Mouse (Mus musculus) liver (tissue): ENCODE results near the gene Ankrd11.

Source experiments
- DNase-seq: peaks from one replicate; pipeline ENCODE4 v3.0.0-alpha.2; 2020; ENCODE audit warnings: mixed read lengths

Gene Ankrd11

DNA sequence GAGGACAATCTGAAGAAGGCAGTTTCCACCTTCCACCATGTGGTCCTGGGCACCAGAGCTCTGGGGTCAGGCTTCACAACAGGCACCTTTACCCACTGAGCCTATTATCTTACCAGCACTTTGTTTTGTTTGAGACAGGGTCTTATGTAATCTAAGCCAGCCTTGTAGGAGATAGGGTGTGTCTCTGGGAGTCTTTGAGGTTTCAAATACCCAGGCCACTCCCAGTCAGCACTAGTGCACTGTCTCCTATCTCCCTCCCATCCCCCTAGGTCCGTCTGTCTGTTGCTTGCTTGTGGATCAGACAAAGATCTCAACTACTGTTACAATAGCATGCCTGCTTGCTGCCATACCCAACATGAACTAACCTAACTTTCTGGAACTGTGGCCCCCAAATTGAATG is 81.1 kb downstream of the Ankrd11 start:
- DNase-seq, result peak; percentile 58

DNA sequence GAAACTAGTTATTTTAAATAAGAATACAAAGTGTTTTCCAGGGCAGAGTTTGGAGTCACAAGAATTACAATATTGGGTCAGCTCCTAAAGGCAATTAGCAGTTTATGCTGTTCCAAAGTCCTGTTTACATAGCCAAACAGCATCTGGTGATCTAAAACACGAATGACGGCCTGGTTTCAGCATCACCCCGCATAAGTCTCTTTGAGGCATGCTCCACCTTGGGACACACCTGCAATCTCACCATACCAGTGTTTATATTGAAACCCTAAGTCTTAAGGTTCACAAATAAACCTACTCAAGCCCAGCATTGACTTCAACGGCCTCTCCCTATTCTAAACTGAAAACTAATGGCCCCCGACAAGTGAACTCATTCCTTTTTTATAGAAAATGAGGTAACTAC is 81.8 kb downstream of the Ankrd11 start:
- DNase-seq, result no peak

DNA sequence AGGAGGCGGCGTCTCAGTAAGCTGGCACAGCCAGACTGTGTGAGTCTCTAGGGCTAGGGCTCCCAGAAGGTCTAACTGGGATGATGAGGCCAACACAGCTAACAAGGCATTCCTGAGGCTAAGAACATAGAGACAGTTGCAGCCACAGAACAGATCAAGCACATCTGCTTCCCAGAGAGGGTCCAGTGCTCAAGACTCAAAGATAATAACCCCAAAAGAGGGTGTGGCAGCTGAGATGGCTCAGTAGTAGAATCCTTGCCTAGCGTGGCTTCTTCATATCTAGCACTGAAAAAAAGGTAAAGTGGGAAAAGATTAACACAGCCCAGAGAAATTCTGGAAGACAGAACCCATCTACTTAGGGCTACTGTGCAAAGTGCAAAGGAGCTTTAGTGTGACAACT is 86.1 kb downstream of the Ankrd11 start:
- DNase-seq, result no peak

DNA sequence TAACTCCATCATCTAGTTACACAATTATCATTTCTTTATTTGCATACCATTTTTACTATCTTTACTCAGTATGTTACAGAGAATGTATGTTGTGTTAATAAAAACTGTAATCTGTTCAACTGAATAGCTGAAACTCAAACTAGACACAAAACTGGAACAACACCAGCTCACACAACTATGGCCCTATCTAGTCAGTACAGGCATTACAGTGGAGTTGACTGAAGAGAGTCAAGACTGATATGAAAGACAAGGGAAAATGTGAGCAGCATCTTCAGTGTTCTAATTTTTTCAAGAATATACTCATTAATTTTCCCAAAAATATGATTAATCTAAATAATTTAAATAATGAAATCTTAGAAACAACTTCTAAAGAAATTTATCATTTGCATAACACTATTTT is 86.9 kb downstream of the Ankrd11 start:
- DNase-seq, result no peak

DNA sequence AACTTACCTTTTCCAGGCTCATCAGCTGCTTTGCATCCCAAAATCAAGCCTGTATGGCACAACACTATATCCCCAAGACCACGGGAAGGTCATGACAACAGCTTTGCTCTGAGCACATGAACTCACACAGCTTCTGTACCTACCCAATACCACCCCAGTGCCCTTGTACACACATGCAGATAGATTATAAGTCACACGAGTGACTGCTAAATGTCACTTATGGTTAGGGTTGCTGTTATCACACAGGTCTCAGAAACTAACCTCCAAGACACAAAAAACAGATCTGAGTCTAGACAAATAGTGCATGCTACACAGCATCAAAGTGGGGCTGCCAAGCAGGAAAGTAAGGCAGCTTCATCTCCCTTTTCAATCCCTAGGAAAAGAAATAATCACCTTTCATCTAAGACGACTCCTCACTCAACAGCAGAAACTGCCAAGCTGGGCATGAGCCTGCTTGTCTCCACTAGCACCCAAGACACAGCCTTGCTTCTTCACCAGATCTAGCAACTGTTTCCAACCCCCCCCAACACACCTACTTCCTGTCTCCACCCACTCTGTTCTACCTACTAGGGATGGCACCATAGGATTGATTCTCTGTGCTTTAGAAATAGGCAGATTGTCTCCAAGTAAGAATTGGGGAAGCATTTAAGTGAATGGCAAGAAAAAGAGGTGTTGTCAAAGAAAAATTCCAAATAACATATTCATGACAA is 87.8 kb downstream of the Ankrd11 start:
- no peak for DNase-seq

DNA sequence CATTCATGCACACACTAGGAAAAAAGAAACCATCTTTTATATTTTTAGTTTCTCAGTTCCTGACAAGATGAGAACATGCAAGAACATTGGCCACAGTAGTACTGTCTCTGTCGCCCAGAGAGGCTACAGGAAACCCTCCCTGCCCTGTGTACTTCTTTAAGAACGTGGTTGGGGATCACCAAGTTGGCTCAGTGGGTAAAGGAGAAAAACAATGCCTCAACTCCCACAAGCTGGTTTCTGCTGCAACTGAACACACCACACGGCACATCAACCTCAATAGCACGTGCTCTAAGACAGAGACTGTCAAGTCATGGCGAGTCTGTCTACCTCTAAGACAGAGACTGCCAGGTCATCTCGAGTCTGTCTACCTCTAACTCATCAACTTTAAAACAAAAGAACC is 89.0 kb downstream of the Ankrd11 start:
- no peak for DNase-seq

DNA sequence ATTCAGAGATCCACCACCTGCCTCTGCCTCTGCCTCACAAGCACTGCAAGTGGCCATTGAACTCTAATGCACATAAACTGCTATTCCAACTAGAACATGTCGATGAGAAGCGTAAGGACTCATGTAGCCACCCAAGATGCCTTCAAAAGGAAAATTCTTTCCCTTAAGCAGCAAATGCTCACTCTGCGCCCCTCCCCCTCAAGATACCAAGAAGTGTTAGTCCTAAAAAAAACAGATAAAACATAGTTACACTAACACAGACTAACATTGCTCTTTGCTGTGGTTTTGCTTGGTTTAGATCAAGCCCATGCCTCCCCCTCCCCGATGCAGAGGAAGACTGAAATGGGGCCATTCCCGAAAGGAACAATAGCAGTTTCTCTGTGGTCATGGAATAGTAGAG is 90.6 kb downstream of the Ankrd11 start:
- no peak for DNase-seq

DNA sequence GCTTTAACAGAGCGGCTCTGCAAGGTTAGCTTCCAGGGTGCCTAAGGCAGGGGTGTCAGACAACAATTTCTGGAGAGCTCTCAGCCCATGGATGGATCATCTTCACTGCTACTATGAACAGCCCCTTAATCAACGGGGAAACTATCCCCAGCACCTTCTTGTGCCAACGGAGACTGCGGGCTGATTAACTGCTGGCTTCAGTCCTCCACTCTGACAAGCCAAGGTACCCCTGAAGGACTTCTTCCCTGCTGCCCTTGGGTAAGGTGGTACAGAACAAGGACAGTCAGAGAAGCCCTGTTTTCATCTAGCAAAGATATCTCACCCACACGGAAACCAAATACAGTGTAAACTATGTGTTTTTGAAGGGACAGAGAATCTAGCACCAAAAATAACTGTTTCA is 92.4 kb downstream of the Ankrd11 start:
- DNase-seq, result no peak

DNA sequence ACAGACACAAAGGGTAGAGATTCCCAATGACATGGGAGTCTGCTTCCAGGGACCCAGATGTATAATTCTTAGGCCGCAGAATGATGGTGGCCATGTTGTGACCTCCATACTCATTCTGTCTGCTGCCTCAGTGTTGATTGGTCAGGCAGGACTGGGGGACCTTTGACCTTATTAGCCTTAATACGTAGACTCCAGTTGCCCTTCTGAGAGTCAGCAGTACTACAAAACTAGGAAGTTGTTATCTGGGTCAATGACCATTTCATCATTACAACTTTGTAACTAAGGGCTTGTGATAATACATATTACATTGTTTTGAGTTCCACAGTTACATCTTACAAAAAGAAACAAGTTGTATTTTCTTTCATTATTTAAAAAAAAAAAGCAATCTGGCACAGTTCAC is 96.3 kb downstream of the Ankrd11 start:
- DNase-seq, result no peak

DNA sequence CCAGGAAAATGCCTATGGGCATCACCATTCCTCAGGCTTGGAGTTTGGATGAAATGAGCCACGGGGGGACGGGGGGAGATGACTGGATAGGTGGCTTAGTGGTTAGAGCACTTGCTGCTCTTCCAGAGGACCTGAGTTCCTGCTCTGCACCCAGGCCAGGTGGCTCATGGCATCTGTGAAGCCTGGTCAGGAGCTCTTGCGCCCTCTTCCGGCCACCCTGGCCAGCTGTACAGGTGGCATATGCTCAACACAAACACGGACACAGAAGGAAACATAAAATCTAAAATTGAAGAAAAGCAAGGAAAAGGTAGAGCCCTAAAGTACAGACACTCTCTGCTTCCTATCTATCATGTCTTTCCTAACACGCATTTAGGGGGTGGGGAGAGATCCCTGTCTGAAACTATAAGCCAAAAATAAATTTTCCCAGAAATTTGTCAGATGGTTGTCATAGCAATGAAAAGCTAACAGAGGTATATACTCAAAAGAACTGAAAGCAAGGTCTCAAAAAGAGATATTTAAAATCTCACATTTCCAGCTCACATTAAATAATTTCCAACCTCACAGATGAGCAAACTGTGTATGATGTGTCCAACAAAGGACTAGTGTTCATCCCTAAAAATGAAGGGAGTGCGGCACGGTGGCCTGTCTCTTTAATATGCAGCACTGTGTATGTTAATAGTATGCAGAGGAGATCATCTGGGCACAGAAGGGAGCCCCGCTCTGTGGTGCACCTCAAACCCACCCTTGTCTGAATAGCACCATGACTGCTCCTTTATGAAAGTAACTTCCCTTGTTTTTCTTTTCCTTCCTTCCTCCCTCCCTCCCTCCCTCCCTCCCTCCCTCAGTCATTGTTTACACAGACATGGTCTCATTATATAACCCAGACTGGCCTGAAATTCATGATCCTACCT is 99.0 kb downstream of the Ankrd11 start:
- DNase-seq, result peak; percentile 27

DNA sequence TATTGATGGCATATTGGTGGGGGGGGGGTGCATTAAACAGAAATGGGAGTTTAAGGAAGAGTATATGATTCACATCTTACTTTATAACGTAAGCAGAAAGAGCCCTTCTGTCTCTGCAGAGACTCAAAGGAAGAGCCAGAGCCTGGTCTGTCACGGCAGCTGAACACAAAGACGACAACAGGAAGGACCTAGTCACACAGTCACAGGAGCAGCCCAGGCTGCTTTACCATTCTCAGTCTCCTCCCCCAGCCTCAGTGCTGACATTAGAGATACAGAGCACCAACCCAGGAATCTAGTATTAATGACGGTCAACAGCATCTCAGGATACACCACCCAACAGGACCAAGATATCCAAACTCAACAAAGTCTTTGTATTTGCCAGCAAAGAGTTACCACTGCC is 103.5 kb downstream of the Ankrd11 start:
- no peak for DNase-seq

DNA sequence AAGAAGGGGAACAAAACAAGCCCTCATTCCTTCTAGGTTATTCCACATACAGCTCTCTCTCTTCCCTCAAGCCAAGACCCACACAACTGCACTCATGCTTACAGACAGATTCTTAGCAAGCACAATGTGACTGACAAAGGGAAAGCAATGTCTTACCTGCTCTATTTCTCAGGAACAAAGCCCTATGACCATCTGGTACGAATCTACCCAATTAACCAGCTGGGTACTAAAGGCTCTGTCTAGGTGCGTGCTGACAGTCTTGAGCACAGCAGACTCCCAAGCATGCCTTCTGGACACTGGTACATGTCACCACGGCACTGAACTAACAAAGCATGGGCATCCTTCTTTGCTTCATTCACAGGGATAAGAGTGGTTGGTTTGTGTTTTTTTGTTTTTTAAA is 103.9 kb downstream of the Ankrd11 start:
- no peak for DNase-seq

DNA sequence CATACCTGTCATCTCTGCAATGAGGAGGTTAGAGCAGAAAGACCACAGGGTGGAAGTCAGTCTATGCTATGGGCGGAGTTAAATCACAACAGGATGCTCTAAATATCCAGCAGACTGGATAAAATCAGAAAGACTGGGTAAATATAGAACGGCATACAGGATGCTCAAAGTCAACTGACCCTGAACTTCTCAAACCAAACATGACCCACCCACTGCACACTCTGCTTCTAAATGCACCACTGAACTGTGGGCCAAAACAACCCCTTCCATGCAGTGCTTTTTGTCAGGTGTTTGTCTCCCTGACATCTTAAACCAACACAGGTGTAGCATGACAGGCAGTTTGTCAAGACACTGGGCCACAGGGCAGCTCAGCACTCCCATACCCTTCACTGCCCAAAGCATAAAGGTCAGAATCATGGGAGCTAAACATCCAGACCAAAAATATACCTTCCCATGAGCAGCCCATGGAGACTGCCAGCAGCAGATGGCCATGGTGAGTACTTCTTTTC is 104.5 kb downstream of the Ankrd11 start:
- DNase-seq, result no peak

DNA sequence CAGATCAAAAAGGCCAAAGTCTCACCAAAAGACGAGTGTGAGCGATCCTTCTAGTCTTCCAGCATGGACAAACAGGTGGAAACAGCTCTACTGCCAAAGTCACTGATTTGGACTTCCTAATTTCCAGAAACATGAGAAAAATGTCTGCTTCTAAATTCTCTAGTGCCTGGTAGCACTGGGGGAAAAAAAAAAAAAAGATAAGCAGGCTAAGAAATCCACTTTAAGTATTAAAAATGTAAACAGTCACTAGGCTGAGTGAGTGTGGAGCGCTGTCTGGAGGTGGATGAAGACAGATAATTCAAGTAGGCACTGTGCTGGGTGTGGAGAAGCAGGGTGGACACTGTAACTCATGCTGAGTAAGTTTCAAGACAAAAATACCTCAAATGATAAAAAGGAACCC is 106.2 kb downstream of the Ankrd11 start:
- DNase-seq, result no peak

DNA sequence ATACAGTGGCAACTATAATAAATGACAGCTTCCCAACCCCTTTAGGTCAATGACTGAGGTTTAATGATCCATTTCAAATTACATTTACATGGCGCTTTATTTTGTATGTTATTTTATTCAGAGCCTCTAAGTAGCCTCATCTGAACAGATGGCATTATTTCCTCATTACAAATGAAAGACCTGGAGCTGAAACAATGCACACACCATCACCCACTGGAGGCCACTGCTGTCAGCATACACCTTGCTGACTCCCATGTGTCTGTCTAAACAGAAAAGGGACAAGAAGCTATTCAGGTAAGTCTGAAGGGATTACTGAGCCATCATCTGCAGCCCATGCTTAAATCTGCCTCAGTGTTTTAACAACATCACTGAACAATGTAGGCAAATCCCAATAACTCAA is 107.0 kb downstream of the Ankrd11 start:
- DNase-seq, result no peak

DNA sequence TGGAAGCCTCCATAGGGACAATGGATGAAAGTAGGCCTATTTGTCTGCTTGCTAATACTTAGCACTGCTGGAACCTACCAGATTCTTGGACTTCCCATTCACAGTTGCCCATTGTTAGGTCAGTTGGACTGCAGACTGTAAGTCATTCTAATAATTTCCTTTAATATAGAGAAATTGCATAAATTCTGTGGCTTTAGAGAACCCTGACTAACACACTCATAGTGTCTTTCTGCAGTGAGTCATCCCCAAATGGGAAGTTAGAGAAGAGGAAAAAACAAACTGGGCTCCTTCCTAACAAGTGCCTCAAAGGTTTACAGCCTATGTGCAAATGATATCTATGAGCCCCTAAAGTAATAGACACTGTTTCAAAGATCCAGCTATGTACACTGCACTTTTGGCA is 108.1 kb downstream of the Ankrd11 start:
- no peak for DNase-seq

DNA sequence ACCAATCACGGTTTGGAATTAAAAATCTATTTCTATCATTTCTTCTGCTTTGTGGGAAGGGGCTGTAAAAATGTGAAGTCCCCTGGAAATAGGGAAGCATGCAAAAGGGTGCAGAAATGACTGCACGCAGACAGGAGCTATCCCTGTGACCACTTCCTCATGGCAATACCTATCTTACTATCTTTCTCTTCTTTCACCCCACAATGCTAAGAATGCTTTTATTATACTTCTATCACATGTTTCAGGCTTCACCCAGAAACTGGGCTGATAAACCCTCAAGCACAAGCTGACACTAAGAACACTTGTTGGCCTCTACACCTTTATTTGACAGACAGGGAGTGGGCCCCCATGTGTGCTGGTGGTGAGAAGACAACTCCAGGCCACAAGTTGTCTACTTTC is 109.5 kb downstream of the Ankrd11 start:
- no peak for DNase-seq

DNA sequence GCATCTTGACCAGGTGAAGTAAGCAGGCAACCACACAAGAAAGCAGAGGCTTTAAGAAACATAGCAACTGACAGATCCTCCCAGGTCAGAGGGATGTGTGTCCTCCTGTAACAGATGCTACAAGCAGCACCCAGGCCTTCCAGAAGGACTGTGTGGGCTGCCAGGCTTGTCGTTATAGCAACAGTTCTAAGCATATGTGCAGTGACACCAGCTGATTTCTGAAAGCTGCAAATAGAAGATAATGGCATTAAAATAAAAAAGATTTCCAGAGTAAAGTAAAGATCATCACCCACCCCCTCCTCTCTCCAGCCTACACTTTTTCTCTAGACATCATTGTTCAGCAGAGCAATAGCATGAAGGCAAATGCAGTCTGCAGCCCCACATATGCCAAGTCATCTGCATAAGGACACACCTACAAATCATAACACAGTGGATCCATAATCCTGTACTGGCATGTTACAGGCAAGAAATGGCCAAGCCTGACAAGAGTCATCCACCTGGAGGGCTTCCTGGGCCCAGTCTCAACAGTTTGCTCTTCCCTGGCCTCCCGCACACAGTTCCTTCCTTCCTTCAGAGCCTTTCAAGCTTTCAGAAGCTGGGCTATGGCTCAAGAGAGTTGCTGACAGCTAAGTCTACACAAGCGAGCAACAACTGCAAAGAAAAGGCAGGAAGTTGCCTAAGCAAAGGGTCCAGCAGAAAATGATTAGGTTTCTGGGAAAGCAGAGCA is 110.1 kb downstream of the Ankrd11 start:
- no peak for DNase-seq

DNA sequence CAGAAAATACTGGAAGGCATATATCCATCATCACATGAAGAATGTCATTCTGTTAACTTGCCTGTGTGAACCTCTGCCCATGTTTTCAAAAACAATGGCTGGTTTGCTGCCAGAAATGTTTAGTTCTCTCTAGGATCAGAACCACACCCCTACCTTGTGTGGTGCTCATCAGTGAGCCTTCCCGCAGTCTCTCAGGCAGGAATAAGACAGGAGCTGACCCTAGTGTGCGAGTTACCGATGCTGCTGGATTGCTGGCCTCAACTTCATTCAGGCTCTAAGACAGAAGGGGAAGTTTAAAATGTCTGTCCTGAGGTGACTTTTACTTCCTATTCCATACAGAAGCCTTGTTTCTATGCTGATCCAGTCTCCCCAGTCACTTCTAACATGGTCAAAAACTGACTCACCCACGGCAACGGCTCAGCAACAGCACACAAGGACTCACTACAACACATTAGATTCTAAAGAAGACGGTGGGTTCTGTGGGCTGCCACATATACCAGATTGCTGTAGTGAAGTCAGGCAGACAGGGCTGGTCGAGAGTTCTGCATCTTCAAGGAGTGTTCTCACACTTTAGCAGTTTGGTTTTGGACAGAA is 113.3 kb downstream of the Ankrd11 start:
- no peak for DNase-seq

DNA sequence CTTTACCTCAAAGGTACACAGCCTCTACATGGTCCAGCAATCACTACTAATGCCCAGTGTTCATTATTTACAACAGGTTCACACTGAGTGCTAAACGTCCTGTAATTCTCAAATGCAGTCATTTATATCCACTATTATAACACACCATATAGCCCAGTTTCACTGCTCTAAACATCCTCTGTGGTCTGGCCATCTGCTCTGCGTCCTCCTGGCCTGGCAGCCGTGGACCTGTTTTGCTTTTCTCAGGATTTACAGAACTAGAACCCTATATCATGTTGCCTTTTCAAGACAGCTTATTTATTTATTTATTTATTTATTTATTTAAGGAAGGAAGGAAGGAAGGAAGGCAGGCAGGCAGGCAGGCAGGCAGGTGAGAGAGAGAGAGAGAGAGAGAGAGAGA is 114.2 kb downstream of the Ankrd11 start:
- DNase-seq, result no peak

DNA sequence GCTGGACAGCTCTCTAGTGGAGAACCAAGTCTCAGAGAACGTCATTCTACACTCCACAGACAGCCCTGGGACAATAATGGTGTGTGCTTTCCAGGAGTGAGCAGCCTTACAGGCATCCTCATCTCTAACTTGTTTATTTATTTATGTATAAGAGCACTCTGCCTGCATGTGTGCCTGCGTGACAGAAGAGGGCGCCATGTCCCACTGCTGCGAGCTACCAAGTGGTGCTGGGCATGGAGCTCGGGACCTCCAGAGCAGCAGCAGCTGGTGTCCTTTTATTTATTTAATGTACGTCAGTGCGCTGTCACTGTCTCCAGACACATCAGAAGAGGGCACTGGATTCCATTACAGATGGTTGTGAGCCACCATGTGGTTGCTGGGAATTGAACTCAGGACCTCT is 115.3 kb downstream of the Ankrd11 start:
- peak; percentile 39 for DNase-seq

DNA sequence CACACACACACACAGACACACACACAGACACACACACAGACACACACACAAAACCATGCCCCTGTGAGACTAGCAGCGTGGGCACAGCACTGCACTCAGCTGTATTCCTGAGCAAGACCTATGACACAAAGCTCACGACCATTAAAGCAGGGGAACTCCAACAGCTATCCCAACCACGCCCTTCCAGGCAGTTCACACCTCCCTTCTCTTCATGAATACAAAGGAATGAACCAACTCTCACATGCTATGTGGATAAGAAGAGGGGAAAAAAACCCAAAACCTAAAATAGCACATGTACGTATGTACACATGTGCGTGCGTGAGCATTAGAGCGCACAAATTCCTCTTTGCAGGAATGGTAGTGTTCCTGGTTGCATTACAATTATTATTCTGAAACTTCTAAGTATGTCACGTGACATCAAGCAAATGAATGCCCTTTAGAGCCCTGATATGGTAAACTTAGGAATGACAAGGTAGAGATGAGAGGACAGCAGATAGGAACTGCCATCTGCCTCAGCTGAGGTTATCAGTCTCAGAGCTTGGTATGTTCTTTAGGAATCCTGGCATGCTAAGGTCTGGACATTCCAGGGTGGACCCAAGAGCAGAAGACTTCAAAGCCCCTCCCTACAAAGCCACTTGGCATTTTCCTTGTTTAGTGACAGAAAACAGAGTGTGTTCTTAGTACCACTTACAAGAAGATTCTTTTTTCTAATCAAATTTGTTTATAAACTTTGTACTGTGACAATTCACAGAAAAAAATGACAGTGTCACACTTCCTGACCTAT is 115.9 kb downstream of the Ankrd11 start:
- no peak for DNase-seq
